Mouse (Mus musculus): ENCODE measurements at regions not wholly inside any gene's neighbourhood (a gene's known extent, or its start where the extent isn't known, plus 50 kb on each side); places are given as distances from the start of the nearest gene placed in this dataset.
A peak's percentile ranks its signal among the peaks of the same experiment; 100 is the strongest.
"Not testable (repeated sequence)": the region's sequence is repeated elsewhere in the genome, so short reads cannot be mapped to it uniquely, and the experiment has no call there.

GRCm38 (mm10) chr5:134848981-134849380 is 57.6 kb downstream of the Tmem270 start:
- no peak for DNase-seq (ENCODE audit: low read depth, low spot score)

DNA sequence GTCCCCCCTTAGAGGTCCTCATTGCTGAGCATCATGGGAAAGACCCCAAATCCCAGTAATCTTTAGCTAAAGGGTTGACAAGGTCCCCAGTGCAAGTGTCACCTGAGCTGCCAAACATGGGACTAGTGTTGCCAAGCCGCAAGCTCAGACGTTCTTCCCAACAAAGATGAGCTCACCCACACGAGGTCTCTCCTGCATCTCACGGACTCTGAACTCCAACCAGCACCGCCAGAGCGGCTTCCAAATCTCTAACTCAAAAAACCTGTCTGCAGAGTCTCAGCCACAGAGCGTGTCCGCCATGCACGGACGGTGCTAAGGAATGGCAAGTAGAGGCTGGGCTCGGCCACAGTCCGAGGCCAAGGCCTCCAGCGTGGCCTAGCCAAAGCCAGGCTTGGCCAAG is 58.0 kb downstream of the Tmem270 start:
- no peak for DNase-seq (ENCODE audit: low read depth, low spot score)

DNA sequence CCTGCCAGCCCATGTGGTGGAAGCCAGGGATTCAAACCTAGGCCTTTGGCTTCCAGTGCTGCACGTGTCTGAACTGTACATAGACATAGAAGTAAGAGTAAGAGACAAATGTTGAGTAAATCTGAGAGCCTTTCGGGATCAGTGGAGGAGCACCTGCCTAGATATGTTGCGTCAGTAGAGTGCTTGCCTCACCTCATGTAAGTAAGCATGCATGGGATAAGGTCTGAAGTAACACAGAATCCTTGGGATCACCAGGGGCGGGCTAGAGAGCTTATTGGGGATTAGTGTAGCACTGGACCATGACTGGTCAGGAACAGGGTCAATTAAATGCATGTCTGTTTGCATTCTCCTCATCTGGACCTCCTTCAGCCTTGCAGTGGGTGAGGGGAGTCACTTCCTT is 61.1 kb downstream of the Tmem270 start:
- DNase-seq (ENCODE audit: low read depth, low spot score), result no peak

- not testable (repeated sequence) for DNase-seq (ENCODE audit: low read depth, low spot score)
Observed at GRCm38 (mm10) chr5:134844216-134844615, 62.3 kb downstream of the Tmem270 start.

GRCm38 (mm10) chr5:134841205-134841980 is 65.1 kb downstream of the Tmem270 start:
- no peak for DNase-seq (ENCODE audit: low read depth, low spot score)

DNA sequence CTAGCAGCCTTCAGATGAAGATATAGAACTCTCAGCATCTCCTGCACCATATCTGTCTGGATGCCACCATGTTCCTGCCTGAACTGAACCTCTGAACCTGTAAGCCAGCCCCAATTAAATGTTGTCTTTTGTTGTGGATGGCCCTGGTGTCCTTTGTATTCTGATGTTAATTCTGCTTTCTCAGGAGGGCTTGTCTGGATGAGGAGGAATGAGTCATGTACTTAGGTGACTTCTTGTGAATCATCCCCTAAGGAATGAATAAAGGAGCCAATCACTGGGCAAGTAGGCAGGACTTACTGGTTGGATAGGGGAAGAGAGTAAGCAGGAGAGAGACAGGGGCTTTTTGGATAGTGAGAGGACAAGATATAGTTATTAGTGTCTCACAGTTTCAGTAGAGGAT is 70.0 kb downstream of the Tmem270 start:
- DNase-seq (ENCODE audit: low read depth, low spot score), result no peak

DNA sequence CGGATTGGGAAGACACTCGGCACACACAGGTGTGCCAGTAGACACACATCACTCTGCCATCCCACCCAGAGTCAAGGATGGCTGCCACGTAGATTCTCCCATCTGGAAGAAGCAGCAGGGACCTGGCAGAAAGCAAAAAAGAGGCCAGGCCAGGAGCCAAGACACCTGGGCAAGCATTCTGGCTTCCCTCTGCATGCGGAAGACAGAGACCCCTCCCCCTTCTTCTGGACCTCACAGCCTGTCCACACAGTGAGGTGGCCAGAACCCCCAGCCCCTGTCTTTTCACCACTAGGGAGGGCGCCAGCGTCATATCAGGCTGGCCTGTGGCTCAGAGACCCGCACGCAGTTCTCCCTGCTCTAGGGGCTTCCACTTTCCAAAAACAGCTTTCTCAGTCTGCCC is 73.6 kb downstream of the Tmem270 start:
- no peak for DNase-seq (ENCODE audit: low read depth, low spot score)

DNA sequence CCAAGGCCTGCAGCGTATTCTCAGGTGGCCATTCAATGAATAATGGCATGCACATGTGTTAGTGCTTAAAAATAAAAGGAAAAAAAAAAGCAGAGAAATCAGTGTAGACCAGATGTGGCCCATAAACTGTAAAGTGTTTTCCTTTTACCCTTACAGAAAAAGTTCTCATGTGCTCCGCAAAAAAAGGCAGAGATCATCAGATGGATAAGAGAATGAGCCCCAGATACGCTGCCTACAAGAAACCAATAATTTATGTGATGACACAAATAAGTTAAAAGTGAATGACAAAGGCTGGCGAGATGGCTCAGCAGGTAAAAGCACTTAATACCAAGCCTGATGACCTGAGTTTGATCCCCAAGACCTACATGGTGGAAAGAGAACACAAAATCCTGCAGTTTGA is 70.5 kb upstream of the Eln start:
- DNase-seq (ENCODE audit: low read depth, low spot score), result peak; percentile 34

GRCm38 (mm10) chr5:134809121-134809520 is 62.0 kb upstream of the Eln start:
- DNase-seq (ENCODE audit: low read depth, low spot score), result no peak

- no peak for DNase-seq (ENCODE audit: low read depth, low spot score)
Observed at GRCm38 (mm10) chr5:134804291-134805049, 57.3 kb upstream of the Eln start.

- DNase-seq (ENCODE audit: low read depth, low spot score), result no peak
Observed at GRCm38 (mm10) chr5:134802161-134802719, 55.1 kb upstream of the Eln start.

DNA sequence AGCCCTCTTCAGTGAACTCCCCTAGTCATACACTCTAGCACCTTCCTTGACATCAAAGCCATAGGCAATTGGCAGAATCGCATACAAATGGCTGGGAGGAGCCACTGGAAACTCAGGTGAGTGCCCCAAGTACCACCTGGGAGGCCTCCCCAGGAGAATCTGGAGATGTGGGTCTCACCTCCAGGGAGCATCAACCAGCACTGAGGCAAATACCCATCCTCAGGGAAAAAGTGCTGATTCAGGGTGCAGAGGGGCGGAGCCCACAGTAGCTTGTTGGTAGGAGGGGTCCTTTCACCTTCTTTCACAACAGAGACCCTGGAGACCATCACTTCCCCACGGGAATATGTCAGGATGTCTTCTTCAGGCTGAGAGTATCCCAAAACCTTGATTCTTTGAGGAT is 53.4 kb upstream of the Eln start:
- DNase-seq (ENCODE audit: low read depth, low spot score), result no peak

DNA sequence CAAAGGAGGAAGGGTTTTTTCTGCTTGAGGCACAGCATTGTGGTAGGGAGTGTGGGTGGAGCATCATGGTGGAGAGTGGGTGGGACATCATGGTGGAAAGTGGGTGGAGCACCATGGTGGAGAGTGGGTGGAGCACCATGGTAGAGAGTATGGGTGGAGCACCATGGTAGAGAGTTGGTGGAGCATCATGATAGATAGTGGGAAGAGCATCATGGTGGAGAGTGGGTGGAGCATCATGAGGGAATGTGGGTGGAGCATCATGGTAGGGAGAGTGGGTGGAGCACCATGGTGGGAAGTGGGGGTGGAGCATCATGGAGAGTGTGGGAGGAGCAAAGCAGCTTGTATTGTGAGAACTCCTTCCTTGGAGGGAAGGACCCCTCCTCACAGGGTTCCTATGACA is 52.8 kb upstream of the Eln start:
- no peak for DNase-seq (ENCODE audit: low read depth, low spot score)

- DNase-seq (ENCODE audit: low read depth, low spot score), result no peak
Observed at GRCm38 (mm10) chr5:134797688-134798094, 50.6 kb upstream of the Eln start.
